Mouse (Mus musculus): Measurements from ENCODE around the gene Nrxn2. TPM values are rescaled to one million over a fixed set of nuclear protein-coding genes. Genes with fewer than 3 reads are reported as not detected.

Gene Nrxn2
- polyA plus RNA-seq, 1 experiment from 2014 or later = 0.66 TPM

- Histone ChIP-seq H3K4me2 (ENCODE audit: low read length) (peak overlapping the region; percentile 62), H3K27me3 (ENCODE audit: control insufficient read depth, insufficient read depth, low read length) (peaks cover 96% of the 10 kb centered on the region), H3K4me1 (ENCODE audit: control insufficient read depth in 2 of 2, insufficient read depth in 2 of 2, low read length in 2 of 2) (peaks cover 6 to 9% of the 10 kb centered on the region in 2 experiments; a peak in 3 of 4 replicates), H3K4me3 (ENCODE audit: control insufficient read depth in 1 of 2, insufficient read depth in 1 of 2, low read depth in 1 of 2, low read length in 2 of 2) (peak overlapping the region; percentile 8 to 29; a peak in 3 of 4 replicates), H3K9me3 (ENCODE audit: control insufficient read depth, low read length) (no peaks in the 10 kb centered on the region), H3K9ac (ENCODE audit: low read length) (no peak overlapping the region), H3K36me3 (ENCODE audit: control insufficient read depth, insufficient read depth, low read length) (no peaks in the 10 kb centered on the region), H3K27ac (replicated peaks in 1 of 2; ENCODE audit: control insufficient read depth in 1 of 2, insufficient read depth in 1 of 2, low read depth in 2 of 2, low read length in 2 of 2) (no peak overlapping the region)
- under 1% methylated on average over 25 of the region's 25 CpGs for WGBS
- no peak for ATAC-seq (ENCODE audit: insufficient number of reproducible peaks, insufficient read depth, low FRiP score, low read depth)
Measured at GRCm38 (mm10) chr19:6502035-6502541, 83.6 kb downstream of the Nrxn2 start.

- WGBS = 4% methylated on average over 20 of the region's 20 CpGs
- Histone ChIP-seq H3K36me3 (ENCODE audit: control insufficient read depth, insufficient read depth, low read length) (no peaks in the 10 kb centered on the region), H3K9ac (ENCODE audit: low read length) (no peak overlapping the region), H3K4me1 (ENCODE audit: control insufficient read depth in 2 of 2, insufficient read depth in 2 of 2, low read length in 2 of 2) (peaks cover 6 to 9% of the 10 kb centered on the region in 2 experiments; a peak in 2 of 4 replicates), H3K27me3 (ENCODE audit: control insufficient read depth, insufficient read depth, low read length) (peaks cover 95% of the 10 kb centered on the region), H3K27ac (replicated peaks in 1 of 2; ENCODE audit: control insufficient read depth in 1 of 2, insufficient read depth in 1 of 2, low read depth in 2 of 2, low read length in 2 of 2) (no peak overlapping the region), H3K4me3 (ENCODE audit: control insufficient read depth in 1 of 2, insufficient read depth in 1 of 2, low read depth in 1 of 2, low read length in 2 of 2) (peak overlapping the region; percentile 8 to 29; a peak in 3 of 4 replicates), H3K4me2 (ENCODE audit: low read length) (peak overlapping the region; percentile 62), H3K9me3 (ENCODE audit: control insufficient read depth, low read length) (no peaks in the 10 kb centered on the region)
- no peak for ATAC-seq (ENCODE audit: insufficient number of reproducible peaks, insufficient read depth, low FRiP score, low read depth)
Measured at GRCm38 (mm10) chr19:6502543-6503319, 84.2 kb downstream of the Nrxn2 start.

- Histone ChIP-seq H3K27me3 (ENCODE audit: control insufficient read depth, insufficient read depth, low read length) (peaks cover 88% of the 10 kb centered on the region), H3K4me3 (ENCODE audit: control insufficient read depth in 1 of 2, insufficient read depth in 1 of 2, low read depth in 1 of 2, low read length in 2 of 2) (no peak overlapping the region), H3K9me3 (ENCODE audit: control insufficient read depth, low read length) (no peaks in the 10 kb centered on the region), H3K4me2 (ENCODE audit: low read length) (no peak overlapping the region), H3K4me1 (ENCODE audit: control insufficient read depth in 2 of 2, insufficient read depth in 2 of 2, low read length in 2 of 2) (peaks cover 5 to 6% of the 10 kb centered on the region in 2 experiments; a peak in 2 of 4 replicates), H3K27ac (replicated peaks in 1 of 2; ENCODE audit: control insufficient read depth in 1 of 2, insufficient read depth in 1 of 2, low read depth in 2 of 2, low read length in 2 of 2) (no peak overlapping the region), H3K9ac (ENCODE audit: low read length) (no peak overlapping the region), H3K36me3 (ENCODE audit: control insufficient read depth, insufficient read depth, low read length) (no peaks in the 10 kb centered on the region)
- WGBS = 27% methylated on average over 14 of the region's 16 CpGs
- 0 out of 2 replicates have a peak, but pooled peaks have one; percentile 12 for ATAC-seq (ENCODE audit: insufficient number of reproducible peaks, insufficient read depth, low FRiP score, low read depth)
Measured at GRCm38 (mm10) chr19:6503926-6504655, 85.6 kb downstream of the Nrxn2 start.

GRCm38 (mm10) chr19:6504656-6505045 lies 86.1 kb downstream of the Nrxn2 start:
- 79% methylated on average over 12 of the region's 12 CpGs for WGBS
- H3K36me3 ChIP-seq (ENCODE audit: control insufficient read depth, insufficient read depth, low read length) = no peaks in the 10 kb centered on the region
- no peak for ATAC-seq (ENCODE audit: insufficient number of reproducible peaks, insufficient read depth, low FRiP score, low read depth)
- H3K4me1 ChIP-seq (ENCODE audit: control insufficient read depth in 2 of 2, insufficient read depth in 2 of 2, low read length in 2 of 2) = peaks cover 5 to 6% of the 10 kb centered on the region in 2 experiments; a peak in 2 of 4 replicates
- H3K27me3 ChIP-seq (ENCODE audit: control insufficient read depth, insufficient read depth, low read length) = peaks cover 84% of the 10 kb centered on the region
- no peak overlapping the region for H3K9ac ChIP-seq (ENCODE audit: low read length)
- no peaks in the 10 kb centered on the region for H3K9me3 ChIP-seq (ENCODE audit: control insufficient read depth, low read length)
- H3K27ac ChIP-seq (replicated peaks in 1 of 2; ENCODE audit: control insufficient read depth in 1 of 2, insufficient read depth in 1 of 2, low read depth in 2 of 2, low read length in 2 of 2) = no peak overlapping the region
- H3K4me3 ChIP-seq (ENCODE audit: control insufficient read depth in 1 of 2, insufficient read depth in 1 of 2, low read depth in 1 of 2, low read length in 2 of 2) = no peak overlapping the region
- H3K4me2 ChIP-seq (ENCODE audit: low read length) = no peak overlapping the region

GRCm38 (mm10) chr19:6507393-6507792 lies 88.9 kb downstream of the Nrxn2 start:
- H3K9ac ChIP-seq (ENCODE audit: low read length) = no peak overlapping the region
- H3K9me3 ChIP-seq (ENCODE audit: control insufficient read depth, low read length) = no peaks in the 10 kb centered on the region
- WGBS = 23% methylated on average over 10 of the region's 10 CpGs
- H3K27me3 ChIP-seq (ENCODE audit: control insufficient read depth, insufficient read depth, low read length) = peaks cover 74% of the 10 kb centered on the region
- H3K4me3 ChIP-seq (ENCODE audit: control insufficient read depth in 1 of 2, insufficient read depth in 1 of 2, low read depth in 1 of 2, low read length in 2 of 2) = no peak overlapping the region
- no peak for ATAC-seq (ENCODE audit: insufficient number of reproducible peaks, insufficient read depth, low FRiP score, low read depth)
- no peaks in the 10 kb centered on the region for H3K36me3 ChIP-seq (ENCODE audit: control insufficient read depth, insufficient read depth, low read length)
- H3K27ac ChIP-seq (replicated peaks in 1 of 2; ENCODE audit: control insufficient read depth in 1 of 2, insufficient read depth in 1 of 2, low read depth in 2 of 2, low read length in 2 of 2) = no peak overlapping the region
- no peak overlapping the region for H3K4me2 ChIP-seq (ENCODE audit: low read length)
- peaks cover 1 to 6% of the 10 kb centered on the region in 2 experiments; a peak in 2 of 4 replicates for H3K4me1 ChIP-seq (ENCODE audit: control insufficient read depth in 2 of 2, insufficient read depth in 2 of 2, low read length in 2 of 2)

GRCm38 (mm10) chr19:6509881-6510280 lies 91.3 kb downstream of the Nrxn2 start:
- H3K9me3 ChIP-seq (ENCODE audit: control insufficient read depth, low read length) = no peaks in the 10 kb centered on the region
- no peak for ATAC-seq (ENCODE audit: insufficient number of reproducible peaks, insufficient read depth, low FRiP score, low read depth)
- no peak overlapping the region for H3K4me2 ChIP-seq (ENCODE audit: low read length)
- H3K4me3 ChIP-seq (ENCODE audit: control insufficient read depth in 1 of 2, insufficient read depth in 1 of 2, low read depth in 1 of 2, low read length in 2 of 2) = no peak overlapping the region
- H3K4me1 ChIP-seq (ENCODE audit: control insufficient read depth in 2 of 2, insufficient read depth in 2 of 2, low read length in 2 of 2) = peaks cover 0 to under 1% of the 10 kb centered on the region in 2 experiments; a peak in 1 of 4 replicates
- no peak overlapping the region for H3K9ac ChIP-seq (ENCODE audit: low read length)
- H3K27ac ChIP-seq (replicated peaks in 1 of 2; ENCODE audit: control insufficient read depth in 1 of 2, insufficient read depth in 1 of 2, low read depth in 2 of 2, low read length in 2 of 2) = no peak overlapping the region
- H3K36me3 ChIP-seq (ENCODE audit: control insufficient read depth, insufficient read depth, low read length) = no peaks in the 10 kb centered on the region
- WGBS = 68% methylated on average over 10 of the region's 10 CpGs
- peaks cover 72% of the 10 kb centered on the region for H3K27me3 ChIP-seq (ENCODE audit: control insufficient read depth, insufficient read depth, low read length)

- Histone ChIP-seq H3K4me1 (ENCODE audit: control insufficient read depth in 2 of 2, insufficient read depth in 2 of 2, low read length in 2 of 2) (no peaks in the 10 kb centered on the region), H3K9me3 (ENCODE audit: control insufficient read depth, low read length) (no peaks in the 10 kb centered on the region), H3K4me2 (ENCODE audit: low read length) (no peak overlapping the region), H3K4me3 (ENCODE audit: control insufficient read depth in 1 of 2, insufficient read depth in 1 of 2, low read depth in 1 of 2, low read length in 2 of 2) (no peak overlapping the region), H3K9ac (ENCODE audit: low read length) (no peak overlapping the region), H3K36me3 (ENCODE audit: control insufficient read depth, insufficient read depth, low read length) (no peaks in the 10 kb centered on the region), H3K27ac (replicated peaks in 1 of 2; ENCODE audit: control insufficient read depth in 1 of 2, insufficient read depth in 1 of 2, low read depth in 2 of 2, low read length in 2 of 2) (no peak overlapping the region), H3K27me3 (ENCODE audit: control insufficient read depth, insufficient read depth, low read length) (peaks cover 69% of the 10 kb centered on the region)
- no peak for ATAC-seq (ENCODE audit: insufficient number of reproducible peaks, insufficient read depth, low FRiP score, low read depth)
- 86% methylated on average over 2 of the region's 2 CpGs for WGBS
Measured at GRCm38 (mm10) chr19:6510546-6510945, 92.0 kb downstream of the Nrxn2 start.
